Mouse (Mus musculus) small intestine, adult 2 months (tissue): ENCODE measurements around the gene Cacnb2. TPM values are rescaled to one million over a fixed set of nuclear protein-coding genes. Genes with fewer than 3 reads are reported as not detected.

Experiments
- H3K27ac ChIP-seq: fragments of 200-500 bp; 2 replicates; pipeline ENCODE4 v1.5.1; 2012; ENCODE audit warnings: low read depth, low read length, control low read depth, inconsistent platforms; ENCODE audit not compliant: insufficient read depth
- H3K27me3 ChIP-seq: fragments of 200-500 bp; 2 replicates; pipeline ENCODE4 v1.6.1; 2012; ENCODE audit warnings: mild to moderate bottlenecking, moderate library complexity, low read length, inconsistent platforms; ENCODE audit not compliant: control insufficient read depth, insufficient read depth
- H3K36me3 ChIP-seq: fragments of 200-500 bp; 2 replicates; pipeline ENCODE4 v1.6.1; 2012; ENCODE audit warnings: mild to moderate bottlenecking, low read length, control low read depth, inconsistent platforms; ENCODE audit not compliant: control insufficient read depth, insufficient read depth
- H3K4me1 ChIP-seq: fragments of 200-500 bp; 2 replicates; pipeline ENCODE4 v1.6.1; 2012; ENCODE audit warnings: low read length, inconsistent platforms, mixed read lengths; ENCODE audit not compliant: control insufficient read depth, insufficient read depth, insufficient read length
- H3K4me3 ChIP-seq: fragments of 200-500 bp; 2 replicates; pipeline ENCODE4 v1.5.1; 2012; ENCODE audit warnings: low read depth, mild to moderate bottlenecking, control low read depth, inconsistent platforms, low read length, moderate library complexity
- CTCF ChIP-seq: fragments of 200-500 bp; IDR thresholded peaks from 2 replicates; pipeline ENCODE4 v1.5.1; 2012; ENCODE audit warnings: low read depth, mild to moderate bottlenecking, control low read depth, inconsistent platforms, low read length, moderate library complexity, mixed read lengths; ENCODE audit not compliant: insufficient replicate concordance, insufficient read length; ENCODE audit errors: extremely low read depth
- POLR2A ChIP-seq: fragments of 200-500 bp; IDR thresholded peaks from 2 replicates; pipeline ENCODE4 v1.6.1; 2012; ENCODE audit warnings: low read depth, mild to moderate bottlenecking, control low read depth, inconsistent platforms, low read length, moderate library complexity
- WGBS: fragments of 180-500 bp; shearing (Covaris S2); methylation state at CpG from one replicate; pipeline ENCODE4 v1.1.7; 2018; 5-methylcytosine and 5-hydroxymethylcytosine counted together
- polyA plus RNA-seq: library from polyadenylated mRNA; depleted of rRNA; stranded (reverse); fragments of >200 nt; gene quantifications from 2 replicates; pipeline ENCODE4 v1.2.3, GENCODE M21; 2012

The Cacnb2 gene
- polyA plus RNA-seq, 1 experiment = 0.76 TPM

DNA sequence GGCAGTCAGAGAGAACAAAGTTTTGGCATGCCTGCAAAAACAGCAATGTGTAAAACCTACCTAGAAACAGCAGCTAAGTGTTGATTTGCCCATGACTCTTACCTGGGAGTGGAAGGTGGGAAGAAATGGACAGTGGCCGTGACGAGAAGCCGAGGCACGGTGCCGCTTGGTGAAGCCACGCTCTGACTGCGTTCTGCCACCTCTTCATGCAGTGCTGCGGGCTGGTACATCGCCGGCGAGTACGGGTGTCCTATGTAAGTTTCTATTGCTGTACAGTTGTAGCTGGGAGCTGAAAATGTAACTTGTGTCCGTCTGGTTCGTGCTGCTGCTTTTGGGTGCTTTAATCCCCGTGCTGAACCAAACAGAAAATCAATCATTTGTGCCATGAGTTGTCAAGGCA lies 136.6 kb downstream of the Cacnb2 start:
- Histone ChIP-seq H3K27me3 (no peaks in the 10 kb centered on the region), H3K36me3 (no peaks in the 10 kb centered on the region), H3K4me1 (no peaks in the 10 kb centered on the region), H3K27ac (no peak overlapping the region), H3K4me3 (no peak overlapping the region)
- 73% methylated on average over 15 of the region's 15 CpGs for WGBS
- TF ChIP-seq POLR2A (no peak), CTCF (no peak)

DNA sequence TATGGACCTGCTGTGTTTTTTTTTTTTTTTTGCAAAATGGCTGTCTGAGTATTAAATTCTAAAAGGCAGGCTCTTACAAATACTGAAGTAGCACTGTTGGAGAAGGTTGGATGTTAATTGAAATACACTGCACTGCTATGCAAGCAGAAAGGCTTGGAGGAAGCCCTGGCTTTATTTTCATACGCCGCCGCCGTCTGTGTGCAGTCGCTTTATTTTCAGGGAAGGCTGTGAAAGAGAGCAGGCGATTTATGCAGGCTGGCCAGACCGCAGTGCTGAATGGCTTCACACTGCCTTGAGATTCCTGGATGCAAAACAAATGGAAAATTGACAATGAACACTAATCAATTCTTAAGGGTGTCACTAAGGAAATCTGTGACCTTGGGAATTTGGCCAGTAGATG lies 137.5 kb downstream of the Cacnb2 start:
- no peak for TF ChIP-seq CTCF
- no peak for TF ChIP-seq POLR2A
- no peak overlapping the region for H3K27ac ChIP-seq
- no peaks in the 10 kb centered on the region for H3K36me3 ChIP-seq
- no peaks in the 10 kb centered on the region for H3K27me3 ChIP-seq
- WGBS = 76% methylated on average over 7 of the region's 7 CpGs
- no peak overlapping the region for H3K4me3 ChIP-seq
- H3K4me1 ChIP-seq = no peaks in the 10 kb centered on the region

DNA sequence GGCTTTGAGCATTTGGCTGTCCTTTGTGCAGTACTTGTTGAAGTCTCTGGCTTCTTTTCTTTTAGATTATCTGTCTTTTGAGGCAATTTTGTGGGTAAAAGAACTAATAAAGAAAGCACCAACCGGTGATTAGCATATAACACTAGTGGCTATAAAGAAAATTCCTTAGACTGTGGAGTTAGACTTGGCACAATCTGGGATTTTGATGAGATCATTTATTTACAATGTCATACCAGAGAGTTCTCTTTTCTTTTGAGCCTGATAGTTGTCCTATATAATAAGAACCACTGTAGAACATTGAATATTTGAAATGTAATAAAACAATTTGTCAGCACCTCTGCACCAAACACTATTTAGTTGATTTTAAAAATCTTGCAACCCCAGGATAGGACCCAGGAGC lies 141.9 kb downstream of the Cacnb2 start:
- H3K4me3 ChIP-seq = no peak overlapping the region
- TF ChIP-seq CTCF (no peak), POLR2A (no peak)
- 71% methylated on average over 1 of the region's 1 CpGs for WGBS
- H3K27ac ChIP-seq = no peak overlapping the region
- no peaks in the 10 kb centered on the region for H3K4me1 ChIP-seq
- no peaks in the 10 kb centered on the region for H3K27me3 ChIP-seq
- H3K36me3 ChIP-seq = no peaks in the 10 kb centered on the region

DNA sequence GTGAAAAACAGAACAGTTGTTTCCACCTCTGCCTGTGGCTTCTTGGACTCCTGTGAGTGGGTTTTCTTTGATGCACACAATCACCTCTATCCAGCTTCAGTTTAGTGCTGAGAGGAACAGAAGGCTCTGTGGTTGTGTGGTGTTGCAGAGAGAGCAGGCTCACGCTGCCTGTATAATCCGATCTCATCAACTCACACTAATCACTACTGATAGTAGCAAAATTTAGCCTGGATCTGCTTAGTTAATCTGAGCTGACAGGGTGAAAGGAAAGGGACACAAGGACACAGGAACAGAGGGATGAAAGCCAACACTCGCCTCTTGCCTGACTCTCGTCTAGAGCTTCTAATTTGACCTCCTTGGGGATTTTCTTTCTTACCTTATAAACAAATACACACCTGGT lies 160.0 kb downstream of the Cacnb2 start:
- H3K4me3 ChIP-seq = no peak overlapping the region
- no peak overlapping the region for H3K27ac ChIP-seq
- TF ChIP-seq CTCF (no peak), POLR2A (no peak)
- WGBS = 68% methylated on average over 4 of the region's 4 CpGs
- H3K4me1 ChIP-seq = no peaks in the 10 kb centered on the region
- no peaks in the 10 kb centered on the region for H3K27me3 ChIP-seq
- H3K36me3 ChIP-seq = no peaks in the 10 kb centered on the region

DNA sequence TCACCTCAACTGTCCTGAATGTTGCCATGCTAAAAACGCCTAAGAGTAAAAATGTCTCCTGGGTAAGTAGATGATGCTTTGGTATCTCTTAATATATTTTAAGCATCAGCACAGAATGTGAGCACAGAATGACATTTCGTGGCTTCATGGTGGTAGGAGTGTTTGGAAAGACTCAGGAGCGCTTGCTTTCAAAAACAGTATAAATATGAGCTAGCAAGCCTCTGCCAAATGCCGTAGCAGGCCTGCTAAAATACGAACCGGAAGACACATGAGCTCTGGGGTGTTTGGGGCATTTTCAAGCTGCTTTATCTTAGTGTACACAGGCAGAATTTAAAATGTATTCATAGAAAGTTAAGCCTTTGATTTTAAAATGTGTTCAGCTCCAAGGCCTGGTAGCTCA lies 161.0 kb downstream of the Cacnb2 start:
- no peak for TF ChIP-seq CTCF
- TF ChIP-seq POLR2A = no peak
- Histone ChIP-seq H3K27me3 (no peaks in the 10 kb centered on the region), H3K4me1 (no peaks in the 10 kb centered on the region), H3K36me3 (no peaks in the 10 kb centered on the region), H3K4me3 (no peak overlapping the region), H3K27ac (no peak overlapping the region)
- WGBS = 78% methylated on average over 6 of the region's 6 CpGs

DNA sequence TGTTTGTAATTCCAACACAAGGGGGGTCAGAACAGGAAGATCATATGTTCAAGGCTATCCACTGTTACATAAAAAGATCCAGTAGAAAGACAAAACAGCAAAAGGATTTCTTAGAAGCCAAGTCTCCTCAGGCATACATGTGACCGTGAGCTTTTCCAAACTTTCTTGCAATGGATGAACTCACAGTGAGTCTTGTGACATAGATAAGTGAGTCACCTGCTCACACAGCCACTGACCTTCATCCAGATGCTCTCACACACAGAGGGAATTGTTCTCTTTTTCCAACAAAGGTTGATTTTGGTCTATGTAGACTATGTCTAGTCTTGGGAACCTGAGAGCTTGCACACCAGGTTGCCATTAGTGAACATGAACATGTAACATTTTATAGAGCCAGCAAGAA lies 166.6 kb downstream of the Cacnb2 start:
- H3K27ac ChIP-seq = no peak overlapping the region
- no peaks in the 10 kb centered on the region for H3K4me1 ChIP-seq
- H3K36me3 ChIP-seq = no peaks in the 10 kb centered on the region
- no peak overlapping the region for H3K4me3 ChIP-seq
- TF ChIP-seq POLR2A (no peak), CTCF (no peak)
- no peaks in the 10 kb centered on the region for H3K27me3 ChIP-seq
- WGBS = 81% methylated on average over 1 of the region's 1 CpGs

DNA sequence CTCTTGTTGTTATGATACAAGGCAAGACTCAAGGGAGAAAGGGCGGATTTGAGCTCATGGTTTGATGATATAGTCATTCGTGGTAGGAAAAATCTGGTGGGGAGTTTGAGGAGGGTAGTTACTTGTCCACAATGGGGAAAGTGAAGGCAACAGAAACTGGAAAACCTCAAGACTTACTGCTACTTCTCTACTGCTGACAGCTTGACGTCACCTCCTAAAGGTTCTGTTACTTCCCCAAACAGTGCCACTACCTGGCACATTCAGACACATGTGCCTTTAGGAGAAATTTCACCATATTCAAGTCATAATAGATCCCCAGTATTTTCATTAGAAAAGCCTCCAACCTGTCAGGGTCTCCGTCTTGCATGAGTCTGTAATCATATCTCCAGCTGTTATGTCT lies 167.7 kb downstream of the Cacnb2 start:
- TF ChIP-seq CTCF (no peak), POLR2A (no peak)
- 72% methylated on average over 4 of the region's 4 CpGs for WGBS
- Histone ChIP-seq H3K27ac (no peak overlapping the region), H3K4me3 (no peak overlapping the region), H3K36me3 (no peaks in the 10 kb centered on the region), H3K4me1 (no peaks in the 10 kb centered on the region), H3K27me3 (no peaks in the 10 kb centered on the region)

DNA sequence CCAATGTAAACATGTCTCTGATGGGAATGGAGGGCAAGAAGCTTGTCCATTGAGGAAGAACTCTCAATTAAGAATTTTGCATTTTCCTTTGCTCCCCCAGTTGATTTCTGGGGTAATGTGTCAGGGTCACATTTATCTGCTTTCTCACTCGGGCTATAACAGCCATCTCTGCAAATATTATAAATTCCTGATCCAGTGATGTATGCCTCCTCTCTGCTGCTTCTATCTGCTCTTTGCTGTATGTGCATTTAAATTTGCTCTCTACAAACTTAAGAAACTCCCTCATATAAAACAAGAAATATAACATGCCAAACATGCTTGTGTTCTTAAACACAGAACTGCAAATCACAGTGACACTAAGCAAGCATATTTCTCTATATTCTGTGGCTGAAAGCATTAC lies 171.5 kb downstream of the Cacnb2 start:
- Histone ChIP-seq H3K27me3 (no peaks in the 10 kb centered on the region), H3K4me1 (no peaks in the 10 kb centered on the region), H3K36me3 (no peaks in the 10 kb centered on the region), H3K4me3 (no peak overlapping the region), H3K27ac (no peak overlapping the region)
- WGBS = 8% methylated on average over 1 of the region's 1 CpGs
- TF ChIP-seq CTCF = no peak
- TF ChIP-seq POLR2A = no peak
